Mouse (Mus musculus) thymus, adult 2 months (tissue): ENCODE data around the gene Klrb1. TPM values are rescaled to one million over a fixed set of nuclear protein-coding genes. Genes with fewer than 3 reads are reported as not detected.
A peak's percentile ranks its signal among the peaks of the same experiment; 100 is the strongest.
"Not testable (repeated sequence)": the region's sequence is repeated elsewhere in the genome, so short reads cannot be mapped to it uniquely, and the experiment has no call there.

Experiments used
- DNase-seq: peaks from one replicate; pipeline ENCODE4 v3.0.0; 2021
- H3K27ac ChIP-seq: fragments of 200-500 bp; 2 replicates; pipeline ENCODE4 v1.5.1; 2012; ENCODE audit warnings: low read length, control low read depth; ENCODE audit not compliant: control insufficient read depth, insufficient read depth
- H3K27me3 ChIP-seq: fragments of 200-500 bp; 2 replicates; pipeline ENCODE4 v1.6.1; 2012; ENCODE audit warnings: mild to moderate bottlenecking, low read length, moderate library complexity, mixed read lengths; ENCODE audit not compliant: control insufficient read depth, insufficient read depth
- H3K36me3 ChIP-seq: fragments of 200-500 bp; 2 replicates; pipeline ENCODE4 v1.6.1; 2012; ENCODE audit warnings: mild to moderate bottlenecking, low read length, moderate library complexity; ENCODE audit not compliant: control insufficient read depth, insufficient read depth
- H3K4me1 ChIP-seq: fragments of 200-500 bp; replicated peaks from 2 replicates; pipeline ENCODE4 v1.6.1; 2012; ENCODE audit warnings: low read length; ENCODE audit not compliant: control insufficient read depth, insufficient read depth
- H3K4me3 ChIP-seq: fragments of 200-500 bp; 2 replicates; pipeline ENCODE4 v1.5.1; 2012; ENCODE audit warnings: mild to moderate bottlenecking, low read length, control low read depth, moderate library complexity; ENCODE audit not compliant: control insufficient read depth, insufficient read depth
- CTCF ChIP-seq: fragments of 200-500 bp; IDR thresholded peaks from 2 replicates; pipeline ENCODE4 v1.5.1; 2012; ENCODE audit warnings: mild to moderate bottlenecking, control low read depth, low read length, moderate library complexity, borderline replicate concordance; ENCODE audit not compliant: control insufficient read depth, poor library complexity, insufficient read depth; ENCODE audit errors: extremely low read depth
- POLR2A ChIP-seq: fragments of 200-500 bp; IDR thresholded peaks from 2 replicates; pipeline ENCODE4 v1.6.1; 2012; ENCODE audit warnings: mild to moderate bottlenecking, low read length, control low read depth, moderate library complexity; ENCODE audit not compliant: control insufficient read depth, poor library complexity, insufficient read depth; ENCODE audit errors: extremely low read depth
- WGBS: fragments of 180-500 bp; shearing (Covaris S2); methylation state at CpG from one replicate; pipeline ENCODE4 v1.1.7; 2018; 5-methylcytosine and 5-hydroxymethylcytosine counted together
- polyA plus RNA-seq: library from polyadenylated mRNA; depleted of rRNA; stranded (reverse); fragments of >200 nt; gene quantifications from 2 replicates; pipeline ENCODE4 v1.2.3, GENCODE M21; 2012; rRNA removed

Gene Klrb1
- not detected in 2 replicates for polyA plus RNA-seq

DNA sequence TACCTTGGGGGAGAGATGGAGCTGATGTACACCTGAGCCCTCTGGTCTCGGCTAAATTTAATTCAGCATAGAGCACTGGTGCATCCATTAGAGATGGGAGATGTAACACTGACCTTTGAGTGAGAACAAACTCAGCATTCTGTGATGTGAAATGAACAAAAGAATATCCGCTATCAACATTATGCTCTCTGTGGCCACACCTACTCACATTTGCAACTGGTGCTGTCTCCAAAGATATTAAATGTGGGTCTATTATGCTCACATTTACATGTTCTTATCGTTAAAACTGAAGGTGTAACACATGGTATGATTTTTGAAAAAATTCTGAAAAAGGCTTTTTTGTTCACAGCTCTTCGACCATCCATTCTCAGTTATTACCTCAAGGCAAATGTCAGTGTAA, at the start of gene Klrb1:
Gene Klrb1, minus strand, starts transcription at position 101 of the 400 bp plus-strand sequence.
- Histone ChIP-seq H3K4me1 (no peaks in the 10 kb centered on the region; the same call in 1 of the 2 replicates), H3K27ac (no peak within 1 kb of the TSS), H3K4me3 (no peak within 1 kb of the TSS), H3K36me3 (no peaks in the 10 kb centered on the region), H3K27me3 (no peaks in the 10 kb centered on the region)
- DNase-seq = no peak
- TF ChIP-seq POLR2A (no peak), CTCF (no peak)
- 94% methylated on average over 4 of the region's 4 CpGs for WGBS

DNA sequence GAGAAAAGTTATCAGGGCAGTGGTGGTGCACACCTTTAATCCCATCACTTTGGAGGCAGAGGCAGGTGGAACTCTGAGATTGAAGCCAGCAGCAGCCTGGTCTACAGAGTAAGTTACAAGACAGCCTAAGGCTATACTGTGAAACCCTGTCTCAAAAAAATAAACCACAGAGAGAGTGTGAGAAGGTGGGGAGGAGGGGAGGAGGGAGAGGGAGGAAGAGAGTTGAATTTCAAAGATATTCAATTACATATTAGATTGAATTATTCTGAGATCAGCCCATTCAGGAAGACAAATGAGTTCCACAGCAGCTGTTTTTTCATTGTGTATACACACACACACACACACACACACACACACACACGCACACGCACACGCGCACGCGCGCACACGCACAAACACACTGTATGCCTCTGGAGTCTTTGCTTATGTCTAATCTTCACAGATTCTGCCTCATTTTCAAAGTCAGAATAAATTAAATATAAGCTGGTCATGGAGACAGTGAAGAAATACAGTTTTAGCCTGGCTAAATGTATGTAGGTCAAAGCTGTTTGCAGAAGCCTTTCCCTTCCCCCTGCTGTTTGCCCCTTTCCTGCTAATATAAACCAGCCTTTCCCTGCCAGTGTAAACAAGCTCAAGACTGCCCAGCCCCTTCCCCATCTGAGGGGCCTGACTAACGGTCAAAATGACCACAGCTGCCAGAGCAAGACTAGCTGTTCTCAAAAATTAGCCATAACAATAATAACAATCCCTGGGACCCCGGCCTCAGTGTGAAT, 46.8 kb upstream of the Klrb1 start:
- TF ChIP-seq POLR2A (no peak), CTCF (no peak)
- 93% methylated on average over 10 of the region's 10 CpGs for WGBS
- no peaks in the 10 kb centered on the region for H3K27me3 ChIP-seq
- H3K36me3 ChIP-seq = no peaks in the 10 kb centered on the region
- no peak for DNase-seq
- H3K4me3 ChIP-seq = no peak overlapping the region
- peaks cover 16% of the 10 kb centered on the region for H3K4me1 ChIP-seq
- peak overlapping the region; percentile 97 for H3K27ac ChIP-seq

DNA sequence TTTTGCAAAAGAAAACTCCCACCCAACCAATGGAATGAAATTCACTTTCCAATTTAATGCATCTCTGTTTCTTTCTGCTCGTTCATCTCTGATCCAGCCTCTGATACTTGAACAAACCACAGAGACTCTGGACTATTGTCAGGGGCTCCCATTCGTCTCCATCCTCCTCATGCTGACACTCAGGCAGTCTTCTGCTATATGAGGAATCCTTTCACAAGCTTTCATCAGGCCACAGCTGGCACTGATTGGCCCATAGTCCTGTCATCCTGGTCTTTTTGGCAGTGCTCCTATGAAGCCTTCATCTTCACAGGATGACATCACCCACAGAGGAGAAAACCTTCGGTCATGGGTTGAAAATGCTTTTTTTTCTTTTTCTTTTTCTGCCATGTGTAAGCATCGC, 45.2 kb upstream of the Klrb1 start:
- TF ChIP-seq POLR2A (no peak), CTCF (no peak)
- WGBS = 85% methylated on average over 4 of the region's 4 CpGs
- no peaks in the 10 kb centered on the region for H3K27me3 ChIP-seq

DNA sequence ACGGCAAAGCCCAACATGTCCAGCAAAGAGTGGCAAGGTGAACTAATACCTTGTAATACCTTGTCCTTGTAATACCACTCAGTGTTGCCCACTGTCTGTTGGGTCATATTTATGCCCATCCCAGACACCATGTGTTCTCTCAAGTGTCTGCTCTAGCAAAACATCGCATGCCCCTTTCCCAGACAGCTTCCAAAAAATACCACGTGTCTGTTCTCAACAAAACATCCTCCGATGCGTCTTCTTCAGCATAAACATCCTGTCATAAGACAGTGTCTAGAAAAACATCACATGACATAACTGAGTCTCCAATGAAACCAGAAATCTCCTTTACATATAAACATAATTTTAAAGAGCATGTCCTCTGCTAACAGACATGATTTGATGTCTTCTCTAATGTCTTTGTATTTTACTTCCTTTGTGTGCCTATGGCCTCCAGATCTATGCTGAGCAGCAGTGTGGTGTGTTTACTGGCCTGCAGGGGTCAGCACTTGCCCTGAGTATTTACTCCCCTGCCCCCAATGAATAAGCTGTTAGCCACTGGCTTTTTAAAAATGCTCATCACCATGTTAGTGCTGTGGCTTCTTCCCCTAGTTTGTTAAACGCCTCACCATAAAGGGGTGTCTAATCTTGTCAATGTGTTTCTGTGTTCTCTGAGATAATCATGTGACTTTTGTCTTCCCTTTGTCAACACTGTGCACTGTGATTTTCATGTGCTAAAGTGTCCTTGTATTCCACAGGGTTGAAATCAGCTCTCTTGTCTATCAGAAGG, 43.8 kb upstream of the Klrb1 start:
- H3K4me1 ChIP-seq = peaks cover 24% of the 10 kb centered on the region
- WGBS = 79% methylated on average over 6 of the region's 6 CpGs
- H3K27me3 ChIP-seq, H3K27ac ChIP-seq, H3K36me3 ChIP-seq, H3K4me3 ChIP-seq: not testable (repeated sequence)
- DNase-seq = peak; percentile 58

More for the DNA sequence above, 45.2 kb upstream of the Klrb1 start:
- H3K4me1 ChIP-seq = peaks cover 24% of the 10 kb centered on the region
- no peak overlapping the region for H3K27ac ChIP-seq
- H3K36me3 ChIP-seq = no peaks in the 10 kb centered on the region
- DNase-seq = no peak
- no peak overlapping the region for H3K4me3 ChIP-seq

DNA sequence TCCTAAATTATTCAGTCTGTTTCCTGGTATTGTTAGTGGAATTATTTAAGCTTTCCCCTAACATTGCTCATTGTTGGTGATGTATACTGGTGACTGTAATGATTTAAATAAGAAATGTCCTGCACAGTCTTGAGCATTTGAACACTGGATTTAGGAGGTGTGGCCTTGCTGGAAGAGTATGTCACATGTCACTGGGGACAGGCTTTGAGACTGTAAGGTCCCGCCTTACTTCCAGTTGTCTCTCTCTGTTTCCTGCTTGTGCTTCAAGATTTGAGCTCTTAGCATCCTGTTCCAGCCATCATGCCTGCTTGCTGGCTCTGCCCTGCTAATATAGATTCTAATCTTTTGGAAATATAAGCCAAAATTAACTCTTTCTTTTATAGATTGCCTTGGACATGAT, 42.4 kb upstream of the Klrb1 start:
- Histone ChIP-seq H3K4me1 (peaks cover 22% of the 10 kb centered on the region), H3K27me3 (no peaks in the 10 kb centered on the region), H3K36me3 (no peaks in the 10 kb centered on the region), H3K27ac (no peak overlapping the region), H3K4me3 (no peak overlapping the region)
- DNase-seq = no peak
- WGBS = 93% methylated on average over 1 of the region's 1 CpGs
- TF ChIP-seq POLR2A (no peak), CTCF (no peak)

DNA sequence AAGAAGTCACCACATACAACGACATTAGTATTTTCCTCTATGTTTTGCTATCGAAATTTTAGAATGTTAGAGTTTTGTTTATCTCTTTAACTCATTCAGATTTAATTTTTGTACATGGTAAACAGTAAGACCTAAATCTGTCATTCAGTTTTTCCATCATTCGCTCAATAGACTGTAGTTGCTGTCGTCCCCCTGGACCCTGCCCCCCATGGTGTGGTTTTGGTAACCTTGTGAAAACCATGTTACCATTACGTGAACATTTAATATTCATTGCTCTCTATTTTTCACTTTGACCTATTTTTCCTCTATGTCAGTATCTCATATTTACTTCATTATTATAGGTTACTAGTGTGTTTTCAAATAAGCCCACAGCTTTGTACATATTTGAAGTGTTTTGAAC, 41.7 kb upstream of the Klrb1 start:
- 0 out of 2 replicates have a peak overlapping the region, but pooled peaks have one; percentile 80 for H3K4me3 ChIP-seq

More for the DNA sequence above, 41.7 kb upstream of the Klrb1 start:
- no peaks in the 10 kb centered on the region for H3K36me3 ChIP-seq
- no peaks in the 10 kb centered on the region for H3K27me3 ChIP-seq
- H3K27ac ChIP-seq = no peak overlapping the region
- DNase-seq = no peak
- WGBS = 8% methylated on average over 5 of the region's 5 CpGs
- H3K4me1 ChIP-seq = peaks cover 17% of the 10 kb centered on the region
- no peak for TF ChIP-seq POLR2A
